Mouse (Mus musculus) cerebellum, adult 2 months (tissue): ENCODE results near the gene Ihh. TPM values are rescaled to one million over a fixed set of nuclear protein-coding genes. Genes with fewer than 3 reads are reported as not detected.

ENCODE experiments used
- DNase-seq, 2 experiments: peaks; one replicate each; pipeline ENCODE4 v3.0.0; 2021
- H3K27ac ChIP-seq: fragments of 200-500 bp; 2 replicates; pipeline ENCODE4 v1.5.1; 2012; ENCODE audit warnings: low read length, control low read depth, inconsistent platforms; ENCODE audit not compliant: insufficient read depth
- H3K27me3 ChIP-seq: fragments of 200-500 bp; 2 replicates; pipeline ENCODE4 v1.6.1; 2012; ENCODE audit warnings: inconsistent platforms, mild to moderate bottlenecking, low read length, moderate library complexity; ENCODE audit not compliant: control insufficient read depth, insufficient read depth
- H3K4me1 ChIP-seq: fragments of 200-500 bp; 2 replicates; pipeline ENCODE4 v1.6.1; 2011; ENCODE audit warnings: low read length; ENCODE audit not compliant: control insufficient read depth, insufficient read depth
- H3K4me3 ChIP-seq: fragments of 200-500 bp; replicated peaks from 2 replicates; pipeline ENCODE3; 2011; ENCODE audit warnings: mild to moderate bottlenecking, low read depth, low read length, control low read depth; ENCODE audit not compliant: insufficient read depth
- CTCF ChIP-seq: fragments of 200-500 bp; IDR thresholded peaks from 2 replicates; pipeline ENCODE4 v1.5.1; 2011; ENCODE audit warnings: low read depth, mild to moderate bottlenecking, control low read depth, low read length, moderate library complexity, borderline replicate concordance; ENCODE audit not compliant: insufficient read depth
- POLR2A ChIP-seq: fragments of 200-500 bp; IDR thresholded peaks from 2 replicates; pipeline ENCODE4 v1.6.1; 2011; ENCODE audit warnings: low read length, control low read depth, borderline replicate concordance; ENCODE audit not compliant: insufficient read depth
- WGBS: fragments of 180-500 bp; shearing (Covaris S2); methylation state at CpG from one replicate; pipeline ENCODE4 v1.1.7; 2018; 5-methylcytosine and 5-hydroxymethylcytosine counted together
- polyA plus RNA-seq: library from polyadenylated mRNA; depleted of rRNA; stranded (reverse); fragments of >200 nt; gene quantifications from 2 replicates; pipeline ENCODE4 v1.2.3, GENCODE M21; 2012; rRNA removed

Gene Ihh
- polyA plus RNA-seq, 1 experiment, result 0.49 TPM

GRCm38 (mm10) chr1:74901686-74902085 is 49.8 kb downstream of the Ihh start:
- TF ChIP-seq POLR2A (no peak), CTCF (peak; percentile 27; the same call in 1 of the 2 replicates)
- DNase-seq, result peak; percentile 46 to 60
- H3K27ac ChIP-seq, result no peak overlapping the region
- WGBS, result 2% methylated on average over 3 of the region's 3 CpGs
- H3K27me3 ChIP-seq, result no peaks in the 10 kb centered on the region; the same call in 1 of the 2 replicates
- no peaks in the 10 kb centered on the region for H3K4me1 ChIP-seq
- H3K4me3 ChIP-seq, result no peak overlapping the region

GRCm38 (mm10) chr1:74900341-74901285 is 50.9 kb downstream of the Ihh start:
- Histone ChIP-seq H3K27ac (no peak overlapping the region), H3K4me3 (no peak overlapping the region), H3K27me3 (no peaks in the 10 kb centered on the region; the same call in 1 of the 2 replicates), H3K4me1 (no peaks in the 10 kb centered on the region)
- DNase-seq, result no peak
- TF ChIP-seq POLR2A, result no peak
- no peak for TF ChIP-seq CTCF
- WGBS, result 4% methylated on average over 65 of the region's 66 CpGs

GRCm38 (mm10) chr1:74898656-74899431 is 52.6 kb downstream of the Ihh start:
- Histone ChIP-seq H3K4me3 (no peak overlapping the region), H3K27ac (no peak overlapping the region), H3K4me1 (no peaks in the 10 kb centered on the region), H3K27me3 (no peaks in the 10 kb centered on the region; the same call in 1 of the 2 replicates)
- no peak for DNase-seq
- 32% methylated on average over 8 of the region's 10 CpGs for WGBS
- TF ChIP-seq POLR2A (no peak), CTCF (no peak)

GRCm38 (mm10) chr1:74897976-74898375 is 53.5 kb downstream of the Ihh start:
- TF ChIP-seq CTCF (no peak), POLR2A (no peak)
- Histone ChIP-seq H3K27ac (no peak overlapping the region), H3K4me3 (no peak overlapping the region), H3K4me1 (no peaks in the 10 kb centered on the region), H3K27me3 (no peaks in the 10 kb centered on the region; the same call in 1 of the 2 replicates)
- 24% methylated on average over 7 of the region's 7 CpGs for WGBS
- DNase-seq, result no peak

Other genes with a start within 250 kb of the Ihh start
- gene Cyp27a1, start 238.1 kb downstream of the Ihh start, polyA plus RNA-seq, result 30.4 and 32.4 TPM in 2 replicates
- gene Prkag3, start 202.5 kb downstream of the Ihh start, polyA plus RNA-seq, result 0.33 and 0.52 TPM in 2 replicates
- 3.6 and 4.0 TPM in 2 replicates for gene Wnt6, start 179.8 kb downstream of the Ihh start, polyA plus RNA-seq
- gene Wnt10a, start 160.2 kb downstream of the Ihh start, polyA plus RNA-seq, result 0.36 and 0.59 TPM in 2 replicates
- 83.2 and 85.2 TPM in 2 replicates for gene Cdk5r2, start 96.7 kb downstream of the Ihh start, polyA plus RNA-seq
- gene Fev, start 66.3 kb downstream of the Ihh start, polyA plus RNA-seq, result 0.46 and 1.1 TPM in 2 replicates
- 1.7 and 3.3 TPM in 2 replicates for gene Cryba2, start 58.5 kb downstream of the Ihh start, polyA plus RNA-seq
- gene Cfap65, start 16.1 kb downstream of the Ihh start, polyA plus RNA-seq, result 2.6 and 3.7 TPM in 2 replicates
- gene Nhej1, start 173.5 kb upstream of the Ihh start, polyA plus RNA-seq, result 1.8 and 2.8 TPM in 2 replicates
- gene Slc23a3, start 182.2 kb upstream of the Ihh start, polyA plus RNA-seq, result not detected in 2 replicates
- 39.0 and 41.4 TPM in 2 replicates for gene Cnppd1, start 191.0 kb upstream of the Ihh start, polyA plus RNA-seq
- gene Retreg2, start 191.1 kb upstream of the Ihh start, polyA plus RNA-seq, result 261 and 276 TPM in 2 replicates
- 58.0 and 61.6 TPM in 2 replicates for gene Zfand2b, start 217.0 kb upstream of the Ihh start, polyA plus RNA-seq
- 19.2 and 22.4 TPM in 2 replicates for gene Abcb6, start 228.7 kb upstream of the Ihh start, polyA plus RNA-seq
- gene Ankzf1, start 240.5 kb upstream of the Ihh start, polyA plus RNA-seq, result 41.0 and 44.6 TPM in 2 replicates
- gene Atg9a, start 240.5 kb upstream of the Ihh start, polyA plus RNA-seq, result 120 and 128 TPM in 2 replicates